Mouse (Mus musculus): ENCODE measurements around the gene Hmgb4.
A peak's percentile ranks its signal among the peaks of the same experiment; 100 is the strongest.

Hmgb4 gene

GRCm38 (mm10) chr4:128217991-128218595 is 42.7 kb downstream of the Hmgb4 start:
- peak; percentile 94 for DNase-seq

All from cerebellum, adult 9-10 months (tissue).